26 mouse cellular contexts compared by ENCODE assay signal in the genomic region with DNA sequence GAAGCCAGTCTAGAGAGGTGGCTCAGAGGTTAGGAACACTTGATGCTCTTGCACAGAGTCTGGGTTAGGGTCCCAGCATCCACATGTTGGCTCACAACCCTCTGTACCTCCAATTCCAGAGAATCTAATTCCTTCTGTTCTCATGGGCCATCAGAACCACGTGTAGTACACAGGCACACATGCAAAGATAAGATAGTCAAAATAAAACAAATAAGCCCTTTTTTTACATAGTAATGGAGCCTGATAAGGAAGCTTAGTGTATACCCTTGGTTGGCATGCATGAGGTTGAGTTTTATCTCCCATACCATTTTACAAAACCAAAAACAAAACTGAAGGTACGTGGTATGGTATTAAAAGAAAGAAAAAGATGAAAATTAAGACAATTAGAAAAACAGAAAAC. TPM values are rescaled to one million over a fixed set of nuclear protein-coding genes. Genes with fewer than 3 reads are reported as not detected.
A peak's percentile ranks its signal among the peaks of the same experiment; 100 is the strongest.
DNase-seq lines count a peak whose midpoint lies in the region; ATAC-seq lines count a peak whose summit lies in the region.
"Had no signal": no experiment of that assay in that cellular context is flagged by ENCODE, and none has a peak within 500 bp of the region (broad histone marks: within the 10 kb centered on the region; RNA-seq: fewer than 3 reads in every experiment).

No protein-coding gene starts in this region.

- no peaks in the 10 kb centered on the region for H3K9me3 ChIP-seq in liver, embryonic 11.5 days (ENCODE audit: control insufficient read depth, low read length)
- no peaks in the 10 kb centered on the region for H3K9me3 ChIP-seq in liver, embryonic 13.5 days (replicated peaks)
- no peaks in the 10 kb centered on the region for H3K9me3 ChIP-seq in liver, embryonic 16.5 days (replicated peaks; ENCODE audit: control insufficient read depth, low read length)
- H3K9me3 ChIP-seq in kidney, embryonic 14.5 days (ENCODE audit: control insufficient read depth, low read length), result no peaks in the 10 kb centered on the region
- H3K9me3 ChIP-seq: forebrain, embryonic 12.5 days; forebrain, embryonic 15.5 days; G1E; heart, embryonic 15.5 days; hindbrain, embryonic 10.5 days; hindbrain, embryonic 13.5 days had no signal

- peaks cover 2% of the 10 kb centered on the region; the same call in 1 of the 2 replicates for H3K36me3 ChIP-seq in liver, embryonic 11.5 days (ENCODE audit: control insufficient read depth, insufficient read depth, low read length)
- peaks cover 14% of the 10 kb centered on the region for H3K36me3 ChIP-seq in liver, embryonic 13.5 days
- peaks cover 4% of the 10 kb centered on the region; the same call in 1 of the 2 replicates for H3K36me3 ChIP-seq in liver, embryonic 16.5 days (ENCODE audit: control insufficient read depth, insufficient read depth)
- peaks cover 6% of the 10 kb centered on the region for H3K36me3 ChIP-seq in kidney, embryonic 14.5 days (ENCODE audit: control insufficient read depth, insufficient read depth, low read length)

- no peak overlapping the region for H3K4me3 ChIP-seq in liver, embryonic 11.5 days (ENCODE audit: low read depth, low read length)
- no peak overlapping the region for H3K4me3 ChIP-seq in liver, embryonic 13.5 days (replicated peaks)
- no peak overlapping the region for H3K4me3 ChIP-seq in liver, embryonic 16.5 days (ENCODE audit: low read depth, low read length)
- no peak overlapping the region for H3K4me3 ChIP-seq in kidney, embryonic 14.5 days (ENCODE audit: low read length)
- H3K4me3 ChIP-seq: forebrain, embryonic 12.5 days; forebrain, embryonic 15.5 days; heart, embryonic 15.5 days; hindbrain, embryonic 10.5 days; hindbrain, embryonic 13.5 days had no signal

- 48% methylated on average over 2 of the region's 2 CpGs for WGBS in liver, embryonic 11.5 days
- WGBS in liver, embryonic 13.5 days (ENCODE audit: insufficient replicate concordance), result 21% methylated on average over 2 of the region's 2 CpGs
- WGBS in liver, embryonic 16.5 days (ENCODE audit: insufficient replicate concordance), result 24% methylated on average over 2 of the region's 2 CpGs
- 83% methylated on average over 2 of the region's 2 CpGs for WGBS in kidney, embryonic 14.5 days

- peak; percentile 53; the same call in 1 of the 2 replicates for ATAC-seq in liver, embryonic 11.5 days (replicated peaks; ENCODE audit: low FRiP score)
- ATAC-seq in liver, embryonic 13.5 days (ENCODE audit: low read depth), result peak; percentile 74
- peak; percentile 64 for ATAC-seq in liver, embryonic 16.5 days (ENCODE audit: low read depth)
- peak; percentile 88 for ATAC-seq in megakaryocyte-erythroid progenitor cell, adult 5-6 weeks (replicated peaks; ENCODE audit: low FRiP score, low TSS enrichment, poor library complexity, severe bottlenecking)
- ATAC-seq in kidney, embryonic 14.5 days (ENCODE audit: low FRiP score, low TSS enrichment), result no peak
- ATAC-seq: forebrain, embryonic 15.5 days had no signal

- no peak overlapping the region for H3K27ac ChIP-seq in liver, embryonic 11.5 days (ENCODE audit: low read depth, low read length)
- H3K27ac ChIP-seq in liver, embryonic 13.5 days, result no peak overlapping the region
- H3K27ac ChIP-seq in liver, embryonic 16.5 days (ENCODE audit: low read length), result no peak overlapping the region
- no peak overlapping the region for H3K27ac ChIP-seq in kidney, embryonic 14.5 days (ENCODE audit: low read depth, low read length)
- H3K27ac ChIP-seq: forebrain, embryonic 12.5 days; forebrain, embryonic 15.5 days; heart, embryonic 15.5 days; hindbrain, embryonic 10.5 days; hindbrain, embryonic 13.5 days had no signal

- DNase-seq in liver, embryonic 11.5 days (ENCODE audit: low spot score), result no peak
- DNase-seq in liver, result no peak
- DNase-seq in liver, embryonic 13.5 days, result no peak
- no peak for DNase-seq in layer of hippocampus, adult 11-12 months (ENCODE audit: low spot score)
- no peak for DNase-seq in gastrocnemius, postnatal 4 days (ENCODE audit: low spot score in 2 of 2)
- DNase-seq: adrenal gland, adult 2 months; adrenal gland, postnatal 14 days; B cell, adult 2 months; cerebellum, adult 11 months; cerebellum, adult 2 months; cerebellum, postnatal 10 days; cerebellum, postnatal 36 days; gastrocnemius, postnatal 25 days; heart, postnatal 10 days; heart, postnatal 36 days had no signal

- no peak overlapping the region for H3K4me2 ChIP-seq in liver, embryonic 11.5 days
- no peak overlapping the region for H3K4me2 ChIP-seq in liver, embryonic 13.5 days
- no peak overlapping the region for H3K4me2 ChIP-seq in liver, embryonic 16.5 days (ENCODE audit: low read depth, low read length)
- H3K4me2 ChIP-seq in kidney, embryonic 14.5 days (replicated peaks; ENCODE audit: low read depth, low read length), result no peak overlapping the region
- H3K4me2 ChIP-seq: forebrain, embryonic 12.5 days; forebrain, embryonic 15.5 days; heart, embryonic 11.5 days; heart, embryonic 15.5 days; hindbrain, embryonic 13.5 days had no signal

- no peaks in the 10 kb centered on the region for H3K27me3 ChIP-seq in liver, embryonic 11.5 days (replicated peaks; ENCODE audit: control insufficient read depth, insufficient read depth, low read length)
- no peaks in the 10 kb centered on the region for H3K27me3 ChIP-seq in liver, embryonic 13.5 days
- no peaks in the 10 kb centered on the region for H3K27me3 ChIP-seq in liver, embryonic 16.5 days (ENCODE audit: control insufficient read depth, insufficient read depth, low read depth, low read length)
- H3K27me3 ChIP-seq in kidney, embryonic 14.5 days (ENCODE audit: control insufficient read depth, insufficient read depth, low read length), result no peaks in the 10 kb centered on the region
- H3K27me3 ChIP-seq: CH12.LX; forebrain, embryonic 12.5 days; forebrain, embryonic 15.5 days; heart, embryonic 15.5 days; hindbrain, embryonic 13.5 days had no signal

- H3K9ac ChIP-seq in liver, embryonic 11.5 days (ENCODE audit: low read depth, low read length), result no peak overlapping the region
- H3K9ac ChIP-seq in liver, embryonic 13.5 days, result no peak overlapping the region
- no peak overlapping the region for H3K9ac ChIP-seq in liver, embryonic 16.5 days (ENCODE audit: low read depth, low read length)
- H3K9ac ChIP-seq in kidney, embryonic 14.5 days (ENCODE audit: low read depth, low read length), result no peak overlapping the region
- H3K9ac ChIP-seq: forebrain, embryonic 12.5 days; forebrain, embryonic 15.5 days; heart, embryonic 15.5 days; hindbrain, embryonic 13.5 days had no signal

- no peaks in the 10 kb centered on the region for H3K4me1 ChIP-seq in liver, embryonic 11.5 days (replicated peaks; ENCODE audit: control insufficient read depth, insufficient read depth, low read length)
- H3K4me1 ChIP-seq in liver, embryonic 13.5 days (replicated peaks), result peaks cover 16% of the 10 kb centered on the region
- no peaks in the 10 kb centered on the region; the same call in 1 of the 2 replicates for H3K4me1 ChIP-seq in liver, embryonic 16.5 days (ENCODE audit: control insufficient read depth, low read depth, low read length)
- H3K4me1 ChIP-seq in kidney, embryonic 14.5 days (ENCODE audit: control insufficient read depth, insufficient read depth, low read length), result no peaks in the 10 kb centered on the region
- H3K4me1 ChIP-seq: forebrain, embryonic 12.5 days; forebrain, embryonic 15.5 days; hindbrain, embryonic 10.5 days; hindbrain, embryonic 13.5 days had no signal

RNA-seq across cellular contexts. Expression of gene Nup54, which starts 22.4 kb away (rescaled TPM):
- 72.5 and 82.5 TPM in 2 replicates for polyA plus RNA-seq in liver, embryonic 11.5 days (2014; fragmentation: Nextera tagmentation; extraction: Ambion mirVana)
- polyA plus RNA-seq in liver, embryonic 13.5 days (2015; fragmentation: Nextera tagmentation; extraction: Ambion mirVana), result 39.6 and 45.0 TPM in 2 replicates
- 23.0 and 28.0 TPM in 2 replicates for polyA plus RNA-seq in liver, embryonic 16.5 days (2015; fragmentation: Nextera tagmentation; extraction: Ambion mirVana)
- total RNA-seq in megakaryocyte-erythroid progenitor cell, adult 5-6 weeks (2014; fragmentation: Nextera tagmentation), result 75.8 and 80.0 TPM in 2 replicates
- total RNA-seq in megakaryocyte-erythroid progenitor cell, adult 5-6 weeks (2017), result 99.1 and 106 TPM in 2 replicates
- 10 to 100 TPM; 22.6 to 25.6 TPM for total RNA-seq in gastrocnemius, postnatal 4 days (2021)
- 57.7 and 62.2 TPM in 2 replicates for polyA plus RNA-seq in kidney, embryonic 14.5 days (2014; fragmentation: Nextera tagmentation; extraction: Ambion mirVana)

RNA-seq across cellular contexts. Expression of gene Scarb2, which starts 49.2 kb away (rescaled TPM):
- polyA plus RNA-seq in liver, embryonic 11.5 days (2014; fragmentation: Nextera tagmentation; extraction: Ambion mirVana), result 5.7 and 7.0 TPM in 2 replicates
- polyA plus RNA-seq in liver, embryonic 13.5 days (2015; fragmentation: Nextera tagmentation; extraction: Ambion mirVana), result 5.1 and 5.7 TPM in 2 replicates
- 7.8 and 8.0 TPM in 2 replicates for polyA plus RNA-seq in liver, embryonic 16.5 days (2015; fragmentation: Nextera tagmentation; extraction: Ambion mirVana)
- 19.0 and 23.6 TPM in 2 replicates for total RNA-seq in megakaryocyte-erythroid progenitor cell, adult 5-6 weeks (2014; fragmentation: Nextera tagmentation)
- total RNA-seq in megakaryocyte-erythroid progenitor cell, adult 5-6 weeks (2017), result 52.6 and 58.0 TPM in 2 replicates
- 10 to 100 TPM; 90.2 to 96.8 TPM for total RNA-seq in gastrocnemius, postnatal 4 days (2021)
- polyA plus RNA-seq in kidney, embryonic 14.5 days (2014; fragmentation: Nextera tagmentation; extraction: Ambion mirVana), result 5.7 and 7.1 TPM in 2 replicates
